Mouse (Mus musculus): ENCODE measurements around the gene Bach2. TPM values are rescaled to one million over a fixed set of nuclear protein-coding genes. Genes with fewer than 3 reads are reported as not detected.

The Bach2 gene
- polyA plus RNA-seq, 1 experiment from 2014 or later, result 29.9 TPM

DNA sequence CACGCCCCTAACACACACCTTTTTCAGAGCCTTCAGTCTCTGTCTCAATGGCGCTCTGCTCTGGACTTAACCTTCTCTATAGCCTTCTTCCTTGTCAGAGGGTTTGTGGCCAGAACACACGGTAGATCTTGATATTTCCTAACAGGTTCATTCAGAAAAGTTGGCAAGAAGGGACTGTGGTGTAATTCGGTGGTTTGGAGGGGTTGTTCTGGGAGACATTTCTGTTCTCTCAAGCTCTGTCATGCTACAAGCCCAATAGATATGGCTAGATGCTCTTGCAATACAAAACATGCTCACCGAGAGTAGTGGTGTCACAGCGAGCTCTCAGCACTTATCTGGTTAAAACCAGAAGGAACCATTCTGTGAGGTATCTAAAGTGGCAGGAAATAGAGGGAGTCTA is 51.2 kb downstream of the Bach2 start:
- no peak overlapping the region for H3K9ac ChIP-seq (ENCODE audit: low read length)
- no peak overlapping the region for H3K4me2 ChIP-seq (ENCODE audit: low read depth)
- DNase-seq (ENCODE audit: low spot score) (no peak), ATAC-seq (ENCODE audit: insufficient read depth, low FRiP score, low TSS enrichment) (no peak)
- H3K27me3 ChIP-seq (ENCODE audit: control insufficient read depth, insufficient read depth, low read length), result no peaks in the 10 kb centered on the region
- H3K36me3 ChIP-seq (ENCODE audit: control insufficient read depth, insufficient read depth, low read length), result no peaks in the 10 kb centered on the region
- no peaks in the 10 kb centered on the region for H3K9me3 ChIP-seq (ENCODE audit: control insufficient read depth, low read length)
- no peak overlapping the region for H3K27ac ChIP-seq (ENCODE audit: low read depth, low read length)
- WGBS, result 85% methylated on average over 6 of the region's 6 CpGs
- no peak overlapping the region for H3K4me3 ChIP-seq (ENCODE audit: low read depth, low read length)
- H3K4me1 ChIP-seq (ENCODE audit: control insufficient read depth, insufficient read depth, low read length), result peaks cover 12% of the 10 kb centered on the region; the same call in 1 of the 2 replicates

DNA sequence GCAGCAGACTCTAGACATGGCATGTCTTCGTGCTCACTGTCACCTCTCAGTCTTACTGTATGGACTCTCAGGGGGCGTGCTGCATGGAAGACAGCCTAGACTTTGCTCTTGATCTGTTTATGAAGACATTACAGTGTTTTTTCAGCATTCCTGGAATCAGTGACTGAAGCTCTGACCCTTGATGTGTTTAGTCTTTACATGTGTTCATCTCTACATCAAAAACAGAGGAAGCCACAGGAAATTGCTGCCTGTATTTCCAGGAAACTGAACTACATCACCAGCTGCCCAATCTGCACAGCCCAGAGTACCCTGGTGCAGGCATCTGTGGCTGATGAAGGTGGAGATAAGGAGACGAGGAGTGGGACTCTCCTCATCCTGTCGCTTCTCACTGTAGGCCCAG is 52.8 kb downstream of the Bach2 start:
- no peak overlapping the region for H3K9ac ChIP-seq (ENCODE audit: low read length)
- 89% methylated on average over 4 of the region's 4 CpGs for WGBS
- no peak overlapping the region for H3K4me2 ChIP-seq (ENCODE audit: low read depth)
- no peak for DNase-seq (ENCODE audit: low spot score)
- no peaks in the 10 kb centered on the region for H3K9me3 ChIP-seq (ENCODE audit: control insufficient read depth, low read length)
- no peaks in the 10 kb centered on the region for H3K27me3 ChIP-seq (ENCODE audit: control insufficient read depth, insufficient read depth, low read length)
- H3K36me3 ChIP-seq (ENCODE audit: control insufficient read depth, insufficient read depth, low read length), result no peaks in the 10 kb centered on the region
- ATAC-seq (ENCODE audit: insufficient read depth, low FRiP score, low TSS enrichment), result no peak
- H3K4me1 ChIP-seq (ENCODE audit: control insufficient read depth, insufficient read depth, low read length), result peaks cover 12% of the 10 kb centered on the region; the same call in 1 of the 2 replicates
- no peak overlapping the region for H3K4me3 ChIP-seq (ENCODE audit: low read depth, low read length)
- no peak overlapping the region for H3K27ac ChIP-seq (ENCODE audit: low read depth, low read length)

DNA sequence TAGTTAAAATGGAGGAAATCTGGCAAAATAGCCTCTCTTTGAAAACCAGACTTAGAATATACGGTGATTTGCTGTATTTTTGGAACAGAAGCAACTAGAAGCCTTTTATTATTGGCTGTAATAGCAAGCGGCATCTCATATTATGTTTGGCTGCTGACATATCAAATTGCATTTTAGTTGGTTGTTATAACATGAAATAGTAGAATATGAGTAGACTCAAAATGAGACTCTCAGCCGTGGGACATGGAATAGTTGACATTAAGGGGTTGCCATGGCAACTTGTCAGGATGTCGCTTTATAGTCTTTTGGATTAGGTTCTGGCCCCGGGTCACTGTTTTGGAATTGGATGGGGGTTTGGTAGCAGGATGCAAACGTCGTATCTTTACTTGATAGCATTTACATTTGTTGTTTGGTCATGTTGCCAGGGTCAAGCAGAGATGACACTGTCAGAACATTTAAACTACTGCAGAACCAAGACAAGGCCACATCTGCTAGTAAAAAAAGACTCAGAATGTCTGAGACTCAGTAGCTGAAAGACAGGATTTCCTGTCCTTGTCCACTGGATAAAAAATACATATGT is 55.2 kb downstream of the Bach2 start:
- H3K4me3 ChIP-seq (ENCODE audit: low read depth, low read length), result no peak overlapping the region
- ATAC-seq (ENCODE audit: insufficient read depth, low FRiP score, low TSS enrichment) (no peak), DNase-seq (ENCODE audit: low spot score) (no peak)
- H3K27ac ChIP-seq (ENCODE audit: low read depth, low read length), result no peak overlapping the region
- H3K9me3 ChIP-seq (ENCODE audit: control insufficient read depth, low read length), result no peaks in the 10 kb centered on the region
- H3K4me2 ChIP-seq (ENCODE audit: low read depth), result no peak overlapping the region
- H3K36me3 ChIP-seq (ENCODE audit: control insufficient read depth, insufficient read depth, low read length), result no peaks in the 10 kb centered on the region
- H3K27me3 ChIP-seq (ENCODE audit: control insufficient read depth, insufficient read depth, low read length), result no peaks in the 10 kb centered on the region
- no peak overlapping the region for H3K9ac ChIP-seq (ENCODE audit: low read length)
- H3K4me1 ChIP-seq (ENCODE audit: control insufficient read depth, insufficient read depth, low read length), result peaks cover 18% of the 10 kb centered on the region; the same call in 1 of the 2 replicates
- 57% methylated on average over 7 of the region's 7 CpGs for WGBS

DNA sequence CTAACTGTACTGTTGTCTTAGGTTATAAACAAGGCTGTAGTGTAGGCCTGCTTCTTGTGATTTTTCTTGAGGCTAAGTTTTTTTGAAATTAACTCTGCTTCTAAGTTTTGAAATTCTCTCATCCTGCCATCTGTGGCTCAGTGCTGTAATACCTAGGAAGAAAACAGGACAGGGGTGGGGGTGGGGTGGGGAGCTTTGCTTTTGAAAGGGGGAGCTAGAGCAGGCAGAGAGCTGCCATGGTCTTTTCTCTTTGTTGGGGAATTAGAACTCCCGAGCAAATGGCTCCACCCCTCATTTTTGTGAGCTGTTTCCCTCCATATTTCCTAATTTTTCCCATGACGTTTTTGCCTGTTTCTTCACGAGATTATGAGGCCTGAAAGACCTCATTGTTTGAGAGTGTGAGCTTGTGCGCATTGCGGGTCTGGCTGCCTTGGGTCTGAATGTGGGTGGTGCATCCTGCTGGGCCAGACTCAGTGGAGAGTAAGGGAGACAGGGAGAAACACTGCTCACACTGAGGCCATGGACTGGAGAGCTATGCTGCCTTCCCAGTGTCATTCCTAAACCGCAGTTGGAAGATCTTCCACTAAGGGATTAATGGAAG is 58.6 kb downstream of the Bach2 start:
- DNase-seq (ENCODE audit: low spot score), result no peak
- ATAC-seq (ENCODE audit: insufficient read depth, low FRiP score, low TSS enrichment), result no peak; the same call in 1 of the 2 replicates
- no peaks in the 10 kb centered on the region for H3K36me3 ChIP-seq (ENCODE audit: control insufficient read depth, insufficient read depth, low read length)
- no peaks in the 10 kb centered on the region for H3K27me3 ChIP-seq (ENCODE audit: control insufficient read depth, insufficient read depth, low read length)
- H3K9ac ChIP-seq (ENCODE audit: low read length), result no peak overlapping the region
- no peaks in the 10 kb centered on the region for H3K9me3 ChIP-seq (ENCODE audit: control insufficient read depth, low read length)
- H3K4me3 ChIP-seq (ENCODE audit: low read depth, low read length), result no peak overlapping the region
- H3K27ac ChIP-seq (ENCODE audit: low read depth, low read length), result no peak overlapping the region
- WGBS, result 21% methylated on average over 6 of the region's 6 CpGs
- no peak overlapping the region for H3K4me2 ChIP-seq (ENCODE audit: low read depth)
- peaks cover 24% of the 10 kb centered on the region for H3K4me1 ChIP-seq (ENCODE audit: control insufficient read depth, insufficient read depth, low read length)

DNA sequence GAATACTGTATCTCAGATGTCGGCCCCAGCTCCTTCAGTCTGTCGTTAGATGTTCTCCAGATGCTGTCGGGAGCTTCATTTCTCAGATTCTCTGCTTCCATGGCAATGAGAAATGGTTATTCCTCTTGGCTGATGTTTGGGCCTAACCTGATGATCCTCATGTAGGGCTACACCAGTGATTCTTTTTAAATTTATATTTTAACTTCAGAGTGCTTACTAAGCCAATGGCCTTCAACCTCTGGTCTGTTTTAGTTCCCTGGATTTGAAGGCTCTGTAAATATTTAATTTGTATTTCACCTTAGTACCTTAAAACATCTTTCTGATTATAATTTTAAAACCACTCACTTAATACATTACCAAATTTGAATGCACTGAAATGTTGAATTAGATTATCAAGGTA is 60.6 kb downstream of the Bach2 start:
- peaks cover 35% of the 10 kb centered on the region for H3K4me1 ChIP-seq (ENCODE audit: control insufficient read depth, insufficient read depth, low read length)
- ATAC-seq (ENCODE audit: insufficient read depth, low FRiP score, low TSS enrichment), result no peak
- 66% methylated on average over 3 of the region's 3 CpGs for WGBS

DNA sequence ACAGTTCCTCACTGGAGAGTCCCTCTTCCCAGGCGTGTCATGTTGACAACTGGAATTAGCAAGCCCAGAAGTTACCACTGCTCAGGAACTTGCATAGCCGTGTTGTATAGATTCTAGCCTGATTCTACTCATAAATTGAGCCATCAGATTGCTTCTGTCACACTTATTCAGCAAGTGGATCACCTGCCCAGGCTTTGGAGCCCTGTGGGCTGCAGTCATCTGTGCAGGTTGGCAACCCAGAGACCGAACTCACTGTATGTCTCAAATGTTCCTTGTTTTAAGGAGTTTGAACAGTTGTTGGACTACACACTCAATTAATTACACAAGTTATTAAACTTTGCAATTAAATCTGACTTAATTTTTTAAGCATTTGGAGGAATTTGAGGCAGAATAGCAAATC is 61.4 kb downstream of the Bach2 start:
- H3K27ac ChIP-seq (ENCODE audit: low read depth, low read length), result no peak overlapping the region
- H3K4me2 ChIP-seq (ENCODE audit: low read depth), result no peak overlapping the region
- peaks cover 43% of the 10 kb centered on the region for H3K4me1 ChIP-seq (ENCODE audit: control insufficient read depth, insufficient read depth, low read length)
- no peak for ATAC-seq (ENCODE audit: insufficient read depth, low FRiP score, low TSS enrichment)
- no peak overlapping the region for H3K4me3 ChIP-seq (ENCODE audit: low read depth, low read length)
- no peaks in the 10 kb centered on the region for H3K9me3 ChIP-seq (ENCODE audit: control insufficient read depth, low read length)
- no peaks in the 10 kb centered on the region for H3K36me3 ChIP-seq (ENCODE audit: control insufficient read depth, insufficient read depth, low read length)
- no peaks in the 10 kb centered on the region for H3K27me3 ChIP-seq (ENCODE audit: control insufficient read depth, insufficient read depth, low read length)
- no peak for DNase-seq (ENCODE audit: low spot score)
- no peak overlapping the region for H3K9ac ChIP-seq (ENCODE audit: low read length)
- 88% methylated on average over 3 of the region's 3 CpGs for WGBS

More for the DNA sequence above, 60.6 kb downstream of the Bach2 start:
- Histone ChIP-seq H3K36me3 (ENCODE audit: control insufficient read depth, insufficient read depth, low read length) (no peaks in the 10 kb centered on the region), H3K27me3 (ENCODE audit: control insufficient read depth, insufficient read depth, low read length) (no peaks in the 10 kb centered on the region), H3K4me2 (ENCODE audit: low read depth) (no peak overlapping the region), H3K27ac (ENCODE audit: low read depth, low read length) (no peak overlapping the region), H3K9me3 (ENCODE audit: control insufficient read depth, low read length) (no peaks in the 10 kb centered on the region), H3K4me3 (ENCODE audit: low read depth, low read length) (no peak overlapping the region), H3K9ac (ENCODE audit: low read length) (no peak overlapping the region)
- no peak for DNase-seq (ENCODE audit: low spot score)

DNA sequence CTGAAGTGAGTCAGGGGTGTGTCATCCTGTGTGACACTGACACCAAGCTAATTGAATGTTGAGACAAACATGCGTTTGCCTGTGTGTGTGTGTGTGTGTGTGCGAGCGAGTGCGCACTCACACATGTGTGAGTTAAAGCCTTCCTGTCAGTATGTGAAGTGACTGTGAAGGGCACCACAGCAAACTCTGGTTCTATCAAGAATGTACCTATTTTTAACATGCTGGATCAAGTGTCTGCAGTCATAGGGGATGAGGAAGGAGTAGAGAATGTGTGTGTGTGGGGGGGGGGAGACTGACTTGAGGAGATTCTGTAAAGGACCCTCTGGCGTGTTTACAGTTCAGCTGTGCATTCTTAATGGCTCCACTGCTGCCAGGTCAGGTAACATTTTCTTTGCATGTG is 64.1 kb downstream of the Bach2 start:
- no peak for DNase-seq (ENCODE audit: low spot score)
- peak overlapping the region; percentile 80 for H3K27ac ChIP-seq (ENCODE audit: low read depth, low read length)
- no peaks in the 10 kb centered on the region for H3K27me3 ChIP-seq (ENCODE audit: control insufficient read depth, insufficient read depth, low read length)
- 44% methylated on average over 5 of the region's 5 CpGs for WGBS
- H3K9me3 ChIP-seq (ENCODE audit: control insufficient read depth, low read length), result no peaks in the 10 kb centered on the region
- H3K9ac ChIP-seq (ENCODE audit: low read length), result no peak overlapping the region
- peak; percentile 9; the same call in 1 of the 2 replicates for ATAC-seq (ENCODE audit: insufficient read depth, low FRiP score, low TSS enrichment)
- peaks cover 46% of the 10 kb centered on the region for H3K4me1 ChIP-seq (ENCODE audit: control insufficient read depth, insufficient read depth, low read length)
- no peak overlapping the region for H3K4me3 ChIP-seq (ENCODE audit: low read depth, low read length)
- peaks cover 2% of the 10 kb centered on the region; the same call in 1 of the 2 replicates for H3K36me3 ChIP-seq (ENCODE audit: control insufficient read depth, insufficient read depth, low read length)
- peak overlapping the region; percentile 29 for H3K4me2 ChIP-seq (ENCODE audit: low read depth)

DNA sequence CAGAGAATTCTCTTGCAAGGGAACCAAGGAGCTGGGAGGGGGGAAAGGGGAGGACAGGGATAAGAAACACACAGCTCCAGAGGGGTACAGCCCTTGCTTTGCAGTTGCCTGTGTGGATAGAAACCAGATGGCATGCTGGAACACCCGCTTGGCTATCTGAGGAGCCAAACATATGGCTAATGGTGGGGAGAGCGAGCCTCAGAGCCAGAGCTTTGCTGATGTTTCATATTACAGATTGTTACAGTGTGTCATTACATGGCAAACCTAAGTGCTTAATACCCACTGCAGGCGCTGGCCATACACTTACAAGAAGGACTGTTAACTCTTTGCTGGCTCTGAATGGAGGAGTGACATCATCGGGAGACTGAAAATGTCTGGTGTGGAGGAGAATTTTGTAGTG is 64.5 kb downstream of the Bach2 start:
- WGBS, result 13% methylated on average over 4 of the region's 4 CpGs
- DNase-seq (ENCODE audit: low spot score), result peak; percentile 75
- ATAC-seq (ENCODE audit: insufficient read depth, low FRiP score, low TSS enrichment), result peak; percentile 40
- no peak overlapping the region for H3K9ac ChIP-seq (ENCODE audit: low read length)
- H3K36me3 ChIP-seq (ENCODE audit: control insufficient read depth, insufficient read depth, low read length), result peaks cover 2% of the 10 kb centered on the region; the same call in 1 of the 2 replicates
- no peaks in the 10 kb centered on the region for H3K27me3 ChIP-seq (ENCODE audit: control insufficient read depth, insufficient read depth, low read length)
- H3K9me3 ChIP-seq (ENCODE audit: control insufficient read depth, low read length), result no peaks in the 10 kb centered on the region
- peaks cover 46% of the 10 kb centered on the region for H3K4me1 ChIP-seq (ENCODE audit: control insufficient read depth, insufficient read depth, low read length)
- no peak overlapping the region for H3K4me3 ChIP-seq (ENCODE audit: low read depth, low read length)
- H3K27ac ChIP-seq (ENCODE audit: low read depth, low read length), result peak overlapping the region; percentile 80
- H3K4me2 ChIP-seq (ENCODE audit: low read depth), result peak overlapping the region; percentile 29

DNA sequence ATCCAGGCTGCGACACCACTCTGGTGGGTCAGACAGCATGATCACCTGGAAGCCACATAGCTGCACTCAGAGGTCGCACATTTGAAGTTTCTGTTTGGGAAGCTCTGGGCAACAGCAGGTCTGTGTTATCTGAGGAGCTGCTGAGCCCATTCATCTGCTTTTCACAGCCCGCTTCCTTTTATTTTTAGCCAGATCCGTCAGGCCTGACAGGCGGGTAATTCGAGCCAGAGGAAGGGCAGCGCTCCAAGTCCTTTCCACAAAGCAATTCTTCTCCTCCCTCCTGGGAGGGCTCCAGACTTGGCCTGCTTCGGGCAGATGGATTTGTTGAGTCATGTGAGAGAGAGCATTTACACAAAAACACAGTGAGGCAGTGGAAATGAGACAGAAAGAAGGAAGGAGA is 65.1 kb downstream of the Bach2 start:
- DNase-seq (ENCODE audit: low spot score) (peak; percentile 83), ATAC-seq (ENCODE audit: insufficient read depth, low FRiP score, low TSS enrichment) (peak; percentile 87)
- no peak overlapping the region for H3K4me3 ChIP-seq (ENCODE audit: low read depth, low read length)
- H3K4me1 ChIP-seq (ENCODE audit: control insufficient read depth, insufficient read depth, low read length), result peaks cover 46% of the 10 kb centered on the region
- no peaks in the 10 kb centered on the region for H3K27me3 ChIP-seq (ENCODE audit: control insufficient read depth, insufficient read depth, low read length)
- H3K9me3 ChIP-seq (ENCODE audit: control insufficient read depth, low read length), result no peaks in the 10 kb centered on the region
- no peak overlapping the region for H3K9ac ChIP-seq (ENCODE audit: low read length)
- WGBS, result under 1% methylated on average over 8 of the region's 8 CpGs
- H3K27ac ChIP-seq (ENCODE audit: low read depth, low read length), result peak overlapping the region; percentile 80
- peak overlapping the region; percentile 29 for H3K4me2 ChIP-seq (ENCODE audit: low read depth)
- peaks cover 2% of the 10 kb centered on the region; the same call in 1 of the 2 replicates for H3K36me3 ChIP-seq (ENCODE audit: control insufficient read depth, insufficient read depth, low read length)

Data from neural tube, embryonic 11.5 days (tissue).